Mouse (Mus musculus) MEL (cell line): Measurements from ENCODE around the gene Erc2. TPM values are rescaled to one million over a fixed set of nuclear protein-coding genes. Genes with fewer than 3 reads are reported as not detected.

Experiments used
- DNase-seq: peaks from one replicate; pipeline ENCODE4 v3.0.0; 2011; ENCODE audit warnings: low read depth, low spot score
- H3K27ac ChIP-seq: 2 replicates; pipeline ENCODE4 v1.5.1; 2012; ENCODE audit warnings: low read depth, mild to moderate bottlenecking, control low read depth, low read length, moderate library complexity; ENCODE audit not compliant: control insufficient read depth
- H3K27me3 ChIP-seq, 2 experiments: fragments of 150-350 bp in 1 of 2; sonication (generic) in 1 of 2; 2 replicates each; pipeline ENCODE4 v1.6.1; 2012; ENCODE audit warnings: low read length in 2 of 2, mild to moderate bottlenecking in 2 of 2, improper control_type of control experiment in 1 of 2, moderate library complexity in 1 of 2; ENCODE audit not compliant: insufficient read depth in 2 of 2, control insufficient read depth in 1 of 2
- H3K36me3 ChIP-seq, 2 experiments: 2 replicates each; pipeline ENCODE4 v1.6.1; 2012 to 2014; ENCODE audit warnings: low read length in 2 of 2, improper control_type of control experiment in 1 of 2, inconsistent platforms in 1 of 2, mild to moderate bottlenecking in 1 of 2; ENCODE audit not compliant: insufficient read depth in 2 of 2, control insufficient read depth in 1 of 2
- H3K4me1 ChIP-seq, 2 experiments: fragments of 150-350 bp in 1 of 2; sonication (generic) in 1 of 2; 2 replicates each; pipeline ENCODE4 v1.6.1; 2012; ENCODE audit warnings: low read length in 2 of 2, improper control_type of control experiment in 1 of 2, mild to moderate bottlenecking in 1 of 2; ENCODE audit not compliant: insufficient read depth in 2 of 2, control insufficient read depth in 1 of 2
- H3K4me3 ChIP-seq, 2 experiments: fragments of 150-350 bp in 1 of 2; sonication (generic) in 1 of 2; 2 replicates each; pipeline ENCODE4 v1.5.1; 2012; ENCODE audit warnings: low read depth in 2 of 2, low read length in 2 of 2, mild to moderate bottlenecking in 2 of 2, moderate library complexity in 2 of 2, control low read depth in 1 of 2, improper control_type of control experiment in 1 of 2; ENCODE audit not compliant: control insufficient read depth in 1 of 2, insufficient read depth in 1 of 2
- H3K79me2 ChIP-seq: 2 replicates; pipeline ENCODE4 v1.6.1; 2012; ENCODE audit warnings: mild to moderate bottlenecking, low read length, moderate library complexity; ENCODE audit not compliant: control insufficient read depth, poor library complexity, insufficient read depth
- H3K9ac ChIP-seq: 2 replicates; pipeline ENCODE4 v1.6.1; 2012; ENCODE audit warnings: low read depth, mild to moderate bottlenecking, control low read depth, low read length, moderate library complexity; ENCODE audit not compliant: control insufficient read depth, poor library complexity, severe bottlenecking
- H3K9me3 ChIP-seq: fragments of 150-350 bp; sonication (generic); replicated peaks from 2 replicates; pipeline ENCODE4 v1.6.1; 2012; ENCODE audit warnings: mild to moderate bottlenecking, low read length, improper control_type of control experiment, moderate library complexity; ENCODE audit not compliant: insufficient read depth
- BHLHE40 ChIP-seq: IDR thresholded peaks from 2 replicates; pipeline ENCODE4 v1.6.1; 2012; ENCODE audit warnings: low read depth, mild to moderate bottlenecking, inconsistent platforms, low read length, improper control_type of control experiment, borderline replicate concordance
- CTCF ChIP-seq, 3 experiments: IDR thresholded peaks in 2 of 3; conservative IDR thresholded peaks in 1 of 3; 2 replicates each; pipeline ENCODE4 v1.5.1; 2011 to 2012; ENCODE audit warnings: low read length in 3 of 3, low read depth in 2 of 3, mild to moderate bottlenecking in 2 of 3, improper control_type of control experiment in 1 of 3, inconsistent platforms in 1 of 3, mixed read lengths in 1 of 3, moderate library complexity in 1 of 3; ENCODE audit not compliant: control insufficient read depth in 1 of 3, insufficient read depth in 1 of 3, poor library complexity in 1 of 3, severe bottlenecking in 1 of 3
- E2F4 ChIP-seq: IDR thresholded peaks from 2 replicates; pipeline ENCODE4 v1.6.1; 2011; ENCODE audit warnings: low read depth, low read length, improper control_type of control experiment, borderline replicate concordance
- ELF1 ChIP-seq: IDR thresholded peaks from 2 replicates; pipeline ENCODE4 v1.6.1; 2014; ENCODE audit warnings: low read depth, mild to moderate bottlenecking, inconsistent platforms, low read length, improper control_type of control experiment, moderate library complexity
- EP300 ChIP-seq, 2 experiments: IDR thresholded peaks; 2 replicates each; pipeline ENCODE4 v1.6.1; 2011; ENCODE audit warnings: improper control_type of control experiment in 2 of 2, low read length in 2 of 2, low read depth in 1 of 2, mild to moderate bottlenecking in 1 of 2
- ETS1 ChIP-seq: IDR thresholded peaks from 2 replicates; pipeline ENCODE4 v1.6.1; 2012; ENCODE audit warnings: low read depth, mild to moderate bottlenecking, inconsistent platforms, low read length, improper control_type of control experiment, moderate library complexity
- GABPA ChIP-seq: IDR thresholded peaks from 2 replicates; pipeline ENCODE4 v1.6.1; 2012; ENCODE audit warnings: low read depth, mild to moderate bottlenecking, inconsistent platforms, low read length, improper control_type of control experiment, moderate library complexity
- HCFC1 ChIP-seq: IDR thresholded peaks from 2 replicates; pipeline ENCODE4 v1.6.1; 2012; ENCODE audit warnings: low read depth, mild to moderate bottlenecking, inconsistent platforms, low read length, improper control_type of control experiment, moderate library complexity
- JUND ChIP-seq: IDR thresholded peaks from 2 replicates; pipeline ENCODE4 v1.6.1; 2011; ENCODE audit warnings: low read depth, mild to moderate bottlenecking, improper control_type of control experiment, low read length
- MAFK ChIP-seq: IDR thresholded peaks from 2 replicates; pipeline ENCODE4 v1.6.1; 2011; ENCODE audit warnings: low read depth, mild to moderate bottlenecking, low read length, improper control_type of control experiment, borderline replicate concordance
- MAX ChIP-seq: IDR thresholded peaks from 2 replicates; pipeline ENCODE4 v1.6.1; 2011; ENCODE audit warnings: low read length, improper control_type of control experiment
- MAZ ChIP-seq: IDR thresholded peaks from 2 replicates; pipeline ENCODE4 v1.6.1; 2012; ENCODE audit warnings: low read depth, mild to moderate bottlenecking, inconsistent platforms, low read length, improper control_type of control experiment
- MXI1 ChIP-seq: IDR thresholded peaks from 2 replicates; pipeline ENCODE4 v1.6.1; 2011; ENCODE audit warnings: mild to moderate bottlenecking, low read depth, low read length, improper control_type of control experiment
- RCOR1 ChIP-seq: IDR thresholded peaks from 2 replicates; pipeline ENCODE4 v1.6.1; 2012; ENCODE audit warnings: low read depth, mild to moderate bottlenecking, inconsistent platforms, low read length, improper control_type of control experiment
- SIN3A ChIP-seq: IDR thresholded peaks from 2 replicates; pipeline ENCODE4 v1.6.1; 2012; ENCODE audit warnings: low read length, improper control_type of control experiment, inconsistent platforms
- SMC3 ChIP-seq: IDR thresholded peaks from 2 replicates; pipeline ENCODE4 v1.6.1; 2011; ENCODE audit warnings: low read depth, low read length, improper control_type of control experiment
- TAL1 ChIP-seq: IDR thresholded peaks from 2 replicates; pipeline ENCODE4 v1.6.1; 2012; ENCODE audit warnings: mild to moderate bottlenecking, inconsistent platforms, low read length, moderate library complexity, mixed read lengths
- TBP ChIP-seq: IDR thresholded peaks from 2 replicates; pipeline ENCODE4 v1.8.0; 2011; ENCODE audit warnings: low read depth, low read length, improper control_type of control experiment
- TCF12 ChIP-seq: IDR thresholded peaks from 2 replicates; pipeline ENCODE4 v1.6.1; 2014; ENCODE audit warnings: low read depth, mild to moderate bottlenecking, inconsistent platforms, low read length, improper control_type of control experiment, moderate library complexity
- USF2 ChIP-seq, 2 experiments: IDR thresholded peaks; 2 replicates each; pipeline ENCODE4 v1.6.1; 2011 to 2012; ENCODE audit warnings: improper control_type of control experiment in 2 of 2, low read length in 2 of 2, borderline replicate concordance in 1 of 2, inconsistent platforms in 1 of 2, low read depth in 1 of 2, mild to moderate bottlenecking in 1 of 2; ENCODE audit not compliant: insufficient read depth in 1 of 2
- ZNF384 ChIP-seq: IDR thresholded peaks from 2 replicates; pipeline ENCODE4 v1.6.1; 2012; ENCODE audit warnings: low read depth, mild to moderate bottlenecking, inconsistent platforms, low read length, improper control_type of control experiment
- polyA plus RNA-seq, 2 experiments: library from polyadenylated mRNA; stranded (reverse) in 1 of 2; unstranded in 1 of 2; fragments of >175 nt in 1 of 2; fragments of >200 nt in 1 of 2; gene quantifications; 2 replicates each; pipeline versions ENCODE4 v1.2.1 to v1.2.4; 2012; ENCODE audit warnings: low replicate concordance in 2 of 2, low read depth in 1 of 2; ENCODE audit not compliant: insufficient read length in 2 of 2, insufficient read depth in 1 of 2, missing spikeins in 1 of 2
- total RNA-seq: library from RNA; depleted of rRNA; stranded (reverse); fragments of 300-350 nt; gene quantifications from 2 replicates; pipeline ENCODE4 v1.2.3, GENCODE M21; 2012

Erc2 gene
- total and polyA plus RNA-seq, 3 experiments = not detected

- no peak for DNase-seq
- no peaks in the 10 kb centered on the region for H3K9me3 ChIP-seq
- H3K79me2 ChIP-seq = no peaks in the 10 kb centered on the region
Measured at GRCm38 (mm10) chr14:28023199-28023598, 401.0 kb downstream of the Erc2 start.

GRCm38 (mm10) chr14:28030870-28031269 is 408.6 kb downstream of the Erc2 start:
- Histone ChIP-seq H3K79me2 (no peaks in the 10 kb centered on the region), H3K4me1 (no peaks in the 10 kb centered on the region), H3K36me3 (no peaks in the 10 kb centered on the region), H3K9ac (no peak overlapping the region), H3K9me3 (no peaks in the 10 kb centered on the region), H3K27ac (no peak overlapping the region), H3K27me3 (no peaks in the 10 kb centered on the region), H3K4me3 (no peak overlapping the region)
- DNase-seq = no peak
- TF ChIP-seq E2F4 = no peak
- no peak for TF ChIP-seq TCF12
- no peak for TF ChIP-seq TBP
- TF ChIP-seq ZNF384 = no peak
- TF ChIP-seq JUND = no peak
- TF ChIP-seq BHLHE40 = no peak
- TF ChIP-seq MAZ = no peak
- no peak for TF ChIP-seq GABPA
- no peak for TF ChIP-seq ETS1
- no peak for TF ChIP-seq HCFC1
- no peak for TF ChIP-seq MAFK
- no peak for TF ChIP-seq ELF1
- no peak for TF ChIP-seq RCOR1
- no peak for TF ChIP-seq TAL1

More at GRCm38 (mm10) chr14:28023199-28023598, 401.0 kb downstream of the Erc2 start:
- Histone ChIP-seq H3K9ac (no peak overlapping the region), H3K27me3 (no peaks in the 10 kb centered on the region), H3K27ac (no peak overlapping the region), H3K4me3 (no peak overlapping the region), H3K36me3 (no peaks in the 10 kb centered on the region)
- TF ChIP-seq ELF1 (no peak), SIN3A (no peak), HCFC1 (no peak), EP300 (IDR thresholded peaks at IDR 0.05; ENCODE audit: low read depth in 1 of 2, low read length in 2 of 2) (no peak), TCF12 (no peak), RCOR1 (no peak), CTCF (IDR thresholded peaks at IDR 0.05 in 2 of 3, conservative IDR thresholded peaks at IDR 0.05 in 1 of 3; ENCODE audit: control insufficient read depth in 1 of 3, insufficient read depth in 1 of 3, low read depth in 2 of 3, low read length in 3 of 3, poor library complexity in 1 of 3, severe bottlenecking in 1 of 3) (no peak), USF2 (IDR thresholded peaks at IDR 0.05; ENCODE audit: borderline replicate concordance in 1 of 2, insufficient read depth in 1 of 2, low read depth in 1 of 2, low read length in 2 of 2) (no peak), MXI1 (no peak), MAX (no peak), ZNF384 (no peak), JUND (no peak), SMC3 (no peak)
- TF ChIP-seq, all 39 proteins: peak for 0
- no peaks in the 10 kb centered on the region for H3K4me1 ChIP-seq
